Mouse (Mus musculus): ENCODE measurements around the gene Cep295nl. TPM values are rescaled to one million over a fixed set of nuclear protein-coding genes. Genes with fewer than 3 reads are reported as not detected.

The Cep295nl gene
- total and polyA plus RNA-seq, 2 experiments from 2014 or later: 0.20 to 0.31 TPM

- no peak overlapping the region for H3K27ac ChIP-seq
- H3K9me3 ChIP-seq (ENCODE audit: low read length): no peaks in the 10 kb centered on the region
- no peak overlapping the region for H3K4me3 ChIP-seq (ENCODE audit: low read length)
- no peaks in the 10 kb centered on the region for H3K4me1 ChIP-seq (ENCODE audit: insufficient read depth, low read length)
- ATAC-seq (peak; percentile 42; the same call in 1 of the 2 replicates), DNase-seq (ENCODE audit: low spot score) (peak; percentile 64)
- no peak overlapping the region for H3K4me2 ChIP-seq (ENCODE audit: low read depth, low read length)
- no peaks in the 10 kb centered on the region for H3K36me3 ChIP-seq (ENCODE audit: insufficient read depth, low read length)
- no peaks in the 10 kb centered on the region for H3K27me3 ChIP-seq (ENCODE audit: insufficient read depth, low read length)
- no peak overlapping the region for H3K9ac ChIP-seq (replicated peaks; ENCODE audit: low read length)
- peak; percentile 42 for TF ChIP-seq CTCF (IDR thresholded peaks at IDR 0.05; ENCODE audit: low read depth)
These were observed 32.7 kb upstream of the Cep295nl start for GRCm38 (mm10) chr11:118375006-118375405.

DNA sequence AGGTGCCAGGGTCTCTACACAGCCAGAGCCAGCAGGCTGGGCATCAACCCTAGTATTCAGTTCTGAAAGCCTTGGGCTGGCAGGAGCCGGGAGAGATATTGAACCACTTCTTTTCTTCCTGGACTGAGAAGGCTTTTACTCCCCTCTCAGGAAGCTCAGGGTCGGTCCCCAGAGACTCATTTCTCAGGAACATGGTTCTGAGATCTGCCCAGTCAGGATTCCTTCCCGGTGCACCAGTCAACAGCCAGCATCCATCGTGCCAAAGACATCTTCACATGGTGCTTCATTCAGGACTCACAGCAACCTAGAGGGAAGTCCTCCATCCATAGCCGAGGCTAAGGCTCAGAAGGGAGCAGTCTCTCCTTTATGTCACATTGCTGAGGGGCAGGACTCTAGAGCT is 32.2 kb upstream of the Cep295nl start:
- TF ChIP-seq CTCF (IDR thresholded peaks at IDR 0.05; ENCODE audit: low read depth): no peak
- H3K27ac ChIP-seq: no peak overlapping the region
- no peaks in the 10 kb centered on the region for H3K36me3 ChIP-seq (ENCODE audit: insufficient read depth, low read length)
- ATAC-seq (no peak), DNase-seq (ENCODE audit: low spot score) (no peak)
- no peak overlapping the region for H3K4me3 ChIP-seq (ENCODE audit: low read length)
- no peaks in the 10 kb centered on the region for H3K4me1 ChIP-seq (ENCODE audit: insufficient read depth, low read length)
- 58% methylated on average over 5 of the region's 5 CpGs for WGBS
- no peak overlapping the region for H3K9ac ChIP-seq (replicated peaks; ENCODE audit: low read length)
- H3K27me3 ChIP-seq (ENCODE audit: insufficient read depth, low read length): no peaks in the 10 kb centered on the region
- no peaks in the 10 kb centered on the region for H3K9me3 ChIP-seq (ENCODE audit: low read length)
- no peak overlapping the region for H3K4me2 ChIP-seq (ENCODE audit: low read depth, low read length)

DNA sequence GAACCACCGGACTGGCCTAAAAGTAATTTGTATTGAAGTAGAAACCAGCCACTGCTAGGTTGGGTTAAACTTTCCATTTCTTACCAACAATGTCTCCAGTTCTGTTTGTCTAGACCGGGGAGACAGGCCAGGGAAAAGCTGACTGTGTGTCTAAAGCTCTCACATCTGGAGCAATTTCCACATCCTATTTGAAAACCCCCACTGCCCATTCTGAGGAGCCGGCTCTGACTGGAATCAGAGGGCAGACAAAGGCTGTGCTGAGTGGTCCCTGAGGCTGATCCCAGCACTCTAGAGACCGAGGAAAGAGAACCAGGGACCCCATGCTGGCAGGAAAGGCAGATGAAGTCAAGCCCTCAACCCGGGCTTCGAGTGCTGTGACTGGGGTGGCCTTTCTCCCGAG is 30.3 kb upstream of the Cep295nl start:
- no peak overlapping the region for H3K4me3 ChIP-seq (ENCODE audit: low read length)
- H3K4me2 ChIP-seq (ENCODE audit: low read depth, low read length): no peak overlapping the region
- no peak overlapping the region for H3K27ac ChIP-seq
- H3K9ac ChIP-seq (replicated peaks; ENCODE audit: low read length): no peak overlapping the region
- no peak for TF ChIP-seq CTCF (IDR thresholded peaks at IDR 0.05; ENCODE audit: low read depth)
- no peaks in the 10 kb centered on the region for H3K27me3 ChIP-seq (ENCODE audit: insufficient read depth, low read length)
- DNase-seq (ENCODE audit: low spot score) (no peak), ATAC-seq (no peak)
- no peaks in the 10 kb centered on the region for H3K4me1 ChIP-seq (ENCODE audit: insufficient read depth, low read length)
- WGBS: 58% methylated on average over 7 of the region's 7 CpGs
- H3K36me3 ChIP-seq (ENCODE audit: insufficient read depth, low read length): no peaks in the 10 kb centered on the region
- H3K9me3 ChIP-seq (ENCODE audit: low read length): no peaks in the 10 kb centered on the region

DNA sequence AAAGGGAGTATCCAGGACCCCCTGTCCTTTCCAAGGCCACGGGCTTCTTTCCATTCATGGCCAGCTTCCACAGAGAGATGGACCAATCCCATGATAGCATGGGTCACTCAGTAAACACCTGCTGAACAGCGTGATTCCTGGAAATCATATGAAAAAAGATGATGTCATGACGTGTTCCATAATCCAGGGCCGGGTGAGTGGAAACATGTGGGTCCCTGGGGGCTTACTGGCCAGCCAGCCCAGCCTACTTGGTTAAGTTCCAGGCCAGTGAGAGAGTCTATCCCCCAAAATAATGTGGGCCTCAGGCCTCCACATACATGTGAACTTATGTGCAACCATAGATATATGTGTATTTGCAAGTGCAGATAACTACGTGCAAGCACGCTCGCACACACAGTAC is 29.6 kb upstream of the Cep295nl start:
- TF ChIP-seq CTCF (IDR thresholded peaks at IDR 0.05; ENCODE audit: low read depth): no peak
- Histone ChIP-seq H3K36me3 (ENCODE audit: insufficient read depth, low read length) (no peaks in the 10 kb centered on the region), H3K27me3 (ENCODE audit: insufficient read depth, low read length) (no peaks in the 10 kb centered on the region), H3K4me2 (ENCODE audit: low read depth, low read length) (no peak overlapping the region), H3K9ac (replicated peaks; ENCODE audit: low read length) (no peak overlapping the region), H3K4me3 (ENCODE audit: low read length) (no peak overlapping the region), H3K4me1 (ENCODE audit: insufficient read depth, low read length) (no peaks in the 10 kb centered on the region), H3K9me3 (ENCODE audit: low read length) (no peaks in the 10 kb centered on the region), H3K27ac (no peak overlapping the region)
- DNase-seq (ENCODE audit: low spot score) (no peak), ATAC-seq (no peak)
- WGBS: 84% methylated on average over 7 of the region's 7 CpGs

DNA sequence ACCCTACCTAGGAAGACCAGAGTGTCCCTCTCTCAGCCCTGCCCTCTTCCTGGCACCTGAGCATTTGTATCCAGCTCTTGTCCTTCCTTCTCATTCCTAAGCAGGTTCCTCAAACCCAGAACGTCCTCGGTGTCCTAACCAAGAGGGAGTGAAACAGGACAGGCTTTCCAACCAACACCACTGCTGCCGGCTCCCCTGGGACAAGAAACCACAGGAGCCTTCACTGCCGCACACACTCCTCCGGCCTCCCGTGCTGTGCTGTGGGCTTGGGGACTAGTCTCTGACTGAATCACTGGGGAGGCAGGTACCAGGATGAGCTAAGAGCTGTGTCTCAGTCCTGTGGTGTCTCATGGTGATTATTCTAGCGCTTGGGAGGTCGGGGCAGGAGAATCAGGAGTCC is 27.4 kb upstream of the Cep295nl start:
- no peak overlapping the region for H3K27ac ChIP-seq
- 85% methylated on average over 8 of the region's 8 CpGs for WGBS
- no peaks in the 10 kb centered on the region for H3K9me3 ChIP-seq (ENCODE audit: low read length)
- no peak for DNase-seq (ENCODE audit: low spot score)
- no peak for ATAC-seq
- H3K36me3 ChIP-seq (ENCODE audit: insufficient read depth, low read length): no peaks in the 10 kb centered on the region
- no peak for TF ChIP-seq CTCF (IDR thresholded peaks at IDR 0.05; ENCODE audit: low read depth)
- H3K9ac ChIP-seq (replicated peaks; ENCODE audit: low read length): no peak overlapping the region
- no peak overlapping the region for H3K4me3 ChIP-seq (ENCODE audit: low read length)
- no peaks in the 10 kb centered on the region for H3K27me3 ChIP-seq (ENCODE audit: insufficient read depth, low read length)
- H3K4me1 ChIP-seq (ENCODE audit: insufficient read depth, low read length): no peaks in the 10 kb centered on the region
- no peak overlapping the region for H3K4me2 ChIP-seq (ENCODE audit: low read depth, low read length)

GRCm38 (mm10) chr11:118369251-118369650 is 27.0 kb upstream of the Cep295nl start:
- H3K4me1 ChIP-seq (ENCODE audit: insufficient read depth, low read length): no peaks in the 10 kb centered on the region
- WGBS: 79% methylated on average over 5 of the region's 5 CpGs
- no peaks in the 10 kb centered on the region for H3K27me3 ChIP-seq (ENCODE audit: insufficient read depth, low read length)
- no peak overlapping the region for H3K9ac ChIP-seq (replicated peaks; ENCODE audit: low read length)
- DNase-seq (ENCODE audit: low spot score) (no peak), ATAC-seq (no peak)
- no peak for TF ChIP-seq CTCF (IDR thresholded peaks at IDR 0.05; ENCODE audit: low read depth)
- H3K36me3 ChIP-seq (ENCODE audit: insufficient read depth, low read length): no peaks in the 10 kb centered on the region
- H3K4me3 ChIP-seq (ENCODE audit: low read length): no peak overlapping the region
- H3K27ac ChIP-seq: no peak overlapping the region
- no peak overlapping the region for H3K4me2 ChIP-seq (ENCODE audit: low read depth, low read length)
- H3K9me3 ChIP-seq (ENCODE audit: low read length): no peaks in the 10 kb centered on the region

DNA sequence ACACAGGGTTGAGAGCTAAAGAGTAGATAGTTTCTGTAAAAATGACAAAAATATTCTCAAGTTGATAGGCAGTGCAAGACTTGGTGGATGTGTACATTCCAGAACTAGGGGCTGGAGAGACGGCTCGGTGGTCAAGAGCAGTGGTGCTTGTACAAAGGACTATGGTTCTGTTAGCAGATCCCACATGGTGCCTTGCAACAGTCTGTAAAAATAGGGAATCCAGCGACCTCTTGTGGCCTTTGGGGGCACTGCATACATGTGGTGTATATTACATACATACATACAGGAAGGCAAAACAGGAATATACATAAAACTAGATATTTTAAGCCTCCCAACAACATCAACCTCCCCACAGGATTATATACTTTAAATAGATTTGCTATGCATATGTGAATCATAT is 26.0 kb upstream of the Cep295nl start:
- H3K27ac ChIP-seq: no peak overlapping the region
- TF ChIP-seq CTCF (IDR thresholded peaks at IDR 0.05; ENCODE audit: low read depth): peak; percentile 62
- H3K9me3 ChIP-seq (ENCODE audit: low read length): no peaks in the 10 kb centered on the region
- no peak overlapping the region for H3K4me3 ChIP-seq (ENCODE audit: low read length)
- H3K4me1 ChIP-seq (ENCODE audit: insufficient read depth, low read length): peaks cover 5% of the 10 kb centered on the region; the same call in 1 of the 2 replicates
- ATAC-seq (no peak), DNase-seq (ENCODE audit: low spot score) (peak; percentile 57)
- WGBS: 65% methylated on average over 3 of the region's 3 CpGs
- no peak overlapping the region for H3K9ac ChIP-seq (replicated peaks; ENCODE audit: low read length)
- no peaks in the 10 kb centered on the region for H3K36me3 ChIP-seq (ENCODE audit: insufficient read depth, low read length)
- no peak overlapping the region for H3K4me2 ChIP-seq (ENCODE audit: low read depth, low read length)
- no peaks in the 10 kb centered on the region for H3K27me3 ChIP-seq (ENCODE audit: insufficient read depth, low read length)

Measured in hindbrain, postnatal 0 days (tissue).